8 mouse cellular contexts compared by ENCODE assay signal in genomic region chr7:19741329-19742031, GRCm38 (mm10). TPM values are rescaled to one million over a fixed set of nuclear protein-coding genes. Genes with fewer than 3 reads are reported as not detected.
DNase-seq lines count a peak whose midpoint lies in the region; ATAC-seq and TF ChIP-seq lines count a peak whose summit lies in the region.

No protein-coding gene starts in this region.

- peak overlapping the region; percentile 7; the same call in 1 of the 2 replicates for H3K4me2 ChIP-seq in lung, embryonic 14.5 days
- H3K4me2 ChIP-seq in embryonic facial prominence, embryonic 15.5 days (replicated peaks) = peak overlapping the region; percentile 15

- H3K4me3 ChIP-seq in lung, embryonic 14.5 days (ENCODE audit: low read depth, low read length) = no peak overlapping the region
- no peak overlapping the region for H3K4me3 ChIP-seq in embryonic facial prominence, embryonic 15.5 days (replicated peaks)

- H3K9me3 ChIP-seq in lung, embryonic 14.5 days (ENCODE audit: low read depth, low read length) = no peaks in the 10 kb centered on the region
- no peaks in the 10 kb centered on the region for H3K9me3 ChIP-seq in embryonic facial prominence, embryonic 15.5 days (replicated peaks)

- 0 out of 2 replicates have a peak, but pooled peaks cover 6% of the 10 kb centered on the region for H3K4me1 ChIP-seq in lung, embryonic 14.5 days (ENCODE audit: insufficient read depth)
- H3K4me1 ChIP-seq in embryonic facial prominence, embryonic 15.5 days = peaks cover 25% of the 10 kb centered on the region

- H3K9ac ChIP-seq in lung, embryonic 14.5 days = no peak overlapping the region
- H3K9ac ChIP-seq in embryonic facial prominence, embryonic 15.5 days = no peak overlapping the region

- peak overlapping the region; percentile 15; the same call in 1 of the 2 replicates for H3K27ac ChIP-seq in lung, embryonic 14.5 days (ENCODE audit: low read depth)
- H3K27ac ChIP-seq in embryonic facial prominence, embryonic 15.5 days (replicated peaks) = peak overlapping the region; percentile 58

- no peaks in the 10 kb centered on the region for H3K27me3 ChIP-seq in lung, embryonic 14.5 days (ENCODE audit: insufficient read depth, low read length)
- H3K27me3 ChIP-seq in embryonic facial prominence, embryonic 15.5 days = no peaks in the 10 kb centered on the region

- ATAC-seq in lung, embryonic 14.5 days (ENCODE audit: insufficient read depth) = peak; percentile 64
- ATAC-seq in embryonic facial prominence, embryonic 15.5 days (ENCODE audit: insufficient number of reproducible peaks, low FRiP score, low TSS enrichment, low read depth) = peak; percentile 52

- peaks cover 54% of the 10 kb centered on the region for H3K36me3 ChIP-seq in lung, embryonic 14.5 days (ENCODE audit: insufficient read depth)
- peaks cover 30% of the 10 kb centered on the region for H3K36me3 ChIP-seq in embryonic facial prominence, embryonic 15.5 days

- peak; percentile 63 for DNase-seq in lung, embryonic 14.5 days
- no peak for DNase-seq in lung, postnatal 25 days (ENCODE audit: low spot score)
- DNase-seq in adrenal gland, postnatal 25 days = peak; percentile 32
- DNase-seq in lung, postnatal 14 days = peak; percentile 32
- DNase-seq in cerebellum, postnatal 4 days (ENCODE audit: low spot score in 2 of 2) = no peak
- DNase-seq in thymus, postnatal 25 days = no peak
- no peak for DNase-seq in cerebellum, adult 11 months

- WGBS in lung, embryonic 14.5 days = 18% methylated on average over 8 of the region's 8 CpGs
- 11% methylated on average over 8 of the region's 8 CpGs for WGBS in embryonic facial prominence, embryonic 15.5 days

- TF ChIP-seq CTCF in lung, embryonic 14.5 days (IDR thresholded peaks at IDR 0.05; ENCODE audit: low read depth) = no peak

RNA-seq across cellular contexts. Expression of gene Nectin2, which starts 8.8 kb away (rescaled TPM):
- polyA plus RNA-seq in lung, embryonic 14.5 days (2014; fragmentation: Nextera tagmentation; extraction: Ambion mirVana) = 120 and 125 TPM in 2 replicates
- 62.3 and 66.9 TPM in 2 replicates for total RNA-seq in adrenal gland, postnatal 25 days (2021)
- polyA plus RNA-seq in embryonic facial prominence, embryonic 15.5 days (2015; fragmentation: Nextera tagmentation; extraction: Ambion mirVana) = 79.6 and 86.6 TPM in 2 replicates

RNA-seq across cellular contexts. Expression of gene Tomm40, which starts 26.2 kb away (rescaled TPM):
- polyA plus RNA-seq in lung, embryonic 14.5 days (2014; fragmentation: Nextera tagmentation; extraction: Ambion mirVana) = 149 and 168 TPM in 2 replicates
- total RNA-seq in adrenal gland, postnatal 25 days (2021) = 96.1 and 115 TPM in 2 replicates
- polyA plus RNA-seq in embryonic facial prominence, embryonic 15.5 days (2015; fragmentation: Nextera tagmentation; extraction: Ambion mirVana) = 146 and 148 TPM in 2 replicates

RNA-seq across cellular contexts. Expression of gene Bcam, which starts 29.3 kb away (rescaled TPM):
- polyA plus RNA-seq in lung, embryonic 14.5 days (2014; fragmentation: Nextera tagmentation; extraction: Ambion mirVana) = 206 and 209 TPM in 2 replicates
- total RNA-seq in adrenal gland, postnatal 25 days (2021) = 37.2 TPM in 2 replicates
- 158 and 163 TPM in 2 replicates for polyA plus RNA-seq in embryonic facial prominence, embryonic 15.5 days (2015; fragmentation: Nextera tagmentation; extraction: Ambion mirVana)

RNA-seq across cellular contexts. Expression of gene Apoe, which starts 42.5 kb away (rescaled TPM):
- polyA plus RNA-seq in lung, embryonic 14.5 days (2014; fragmentation: Nextera tagmentation; extraction: Ambion mirVana) = 404 and 439 TPM in 2 replicates
- 714 and 971 TPM in 2 replicates for total RNA-seq in adrenal gland, postnatal 25 days (2021)
- polyA plus RNA-seq in embryonic facial prominence, embryonic 15.5 days (2015; fragmentation: Nextera tagmentation; extraction: Ambion mirVana) = 442 and 474 TPM in 2 replicates

RNA-seq across cellular contexts. Expression of gene Apoc1, which starts 49.0 kb away (rescaled TPM):
- polyA plus RNA-seq in lung, embryonic 14.5 days (2014; fragmentation: Nextera tagmentation; extraction: Ambion mirVana) = 13.6 and 15.5 TPM in 2 replicates
- 1,269 and 1,513 TPM in 2 replicates for total RNA-seq in adrenal gland, postnatal 25 days (2021)
- polyA plus RNA-seq in embryonic facial prominence, embryonic 15.5 days (2015; fragmentation: Nextera tagmentation; extraction: Ambion mirVana) = 38.9 and 45.8 TPM in 2 replicates

Comparison
In these comparisons a context has a peak if more than half of its experiments do, and no peak if none do; other contexts are left out.
1. DNase-seq: peak in lung, embryonic 14.5 days (single experiment), adrenal gland, postnatal 25 days (single experiment) and lung, postnatal 14 days (single experiment); none in lung, postnatal 25 days (single experiment), cerebellum, postnatal 4 days (0 of 2), thymus, postnatal 25 days (single experiment) and cerebellum, adult 11 months (single experiment).